Mouse (Mus musculus) embryonic facial prominence, embryonic 11.5 days (tissue): ENCODE results near the gene Ypel3. TPM values are rescaled to one million over a fixed set of nuclear protein-coding genes. Genes with fewer than 3 reads are reported as not detected.

Source experiments
- ATAC-seq: fragments of 200-750 bp; cut with Nextera tagmentation; replicated peaks from 2 replicates; pipeline ENCODE4 v1.8.0; 2017; ENCODE audit warnings: low read depth; ENCODE audit not compliant: insufficient number of reproducible peaks, low FRiP score, low TSS enrichment
- DNase-seq: peaks from one replicate; pipeline ENCODE4 v3.0.0-alpha.2; 2015; ENCODE audit warnings: low spot score
- H3K27ac ChIP-seq: fragments of 300-500 bp; sonication (generic); replicated peaks from 2 replicates; pipeline ENCODE4 v1.5.1; 2014; ENCODE audit warnings: mild to moderate bottlenecking, low read depth, low read length, control low read depth
- H3K27me3 ChIP-seq: fragments of 300-500 bp; sonication (generic); 2 replicates; pipeline ENCODE4 v1.6.1; 2014; ENCODE audit warnings: mild to moderate bottlenecking, low read length, moderate library complexity, mixed read lengths; ENCODE audit not compliant: control insufficient read depth, insufficient read depth
- H3K36me3 ChIP-seq: fragments of 300-500 bp; sonication (generic); replicated peaks from 2 replicates; pipeline ENCODE4 v1.6.1; 2014; ENCODE audit warnings: low read depth, mild to moderate bottlenecking, low read length, moderate library complexity, mixed read lengths; ENCODE audit not compliant: control insufficient read depth, insufficient read depth
- H3K4me1 ChIP-seq: fragments of 300-500 bp; sonication (generic); 2 replicates; pipeline ENCODE4 v1.6.1; 2014; ENCODE audit warnings: low read length, mixed read lengths; ENCODE audit not compliant: control insufficient read depth, insufficient read depth
- H3K4me2 ChIP-seq: fragments of 300-500 bp; sonication (generic); 2 replicates; pipeline ENCODE4 v1.6.1; 2014; ENCODE audit warnings: low read depth, mild to moderate bottlenecking, control low read depth, low read length, moderate library complexity
- H3K4me3 ChIP-seq: fragments of 300-500 bp; sonication (generic); 2 replicates; pipeline ENCODE4 v1.5.1; 2014; ENCODE audit warnings: low read depth, low read length, control low read depth
- H3K9ac ChIP-seq: fragments of 300-500 bp; sonication (generic); replicated peaks from 2 replicates; pipeline ENCODE4 v1.6.1; 2014; ENCODE audit warnings: mild to moderate bottlenecking, control low read depth, low read length
- H3K9me3 ChIP-seq: fragments of 300-500 bp; sonication (generic); replicated peaks from 2 replicates; pipeline ENCODE4 v1.6.1; 2016; ENCODE audit warnings: mild to moderate bottlenecking, low read length, inconsistent platforms, mixed read lengths; ENCODE audit not compliant: control insufficient read depth
- WGBS: fragments of 180-500 bp; shearing (Covaris S2); extraction: QIAGEN DNeasy Blood & Tissue Kit; methylation state at CpG from one replicate; pipeline ENCODE4 v1.1.7; 2014; 5-methylcytosine and 5-hydroxymethylcytosine counted together
- polyA plus RNA-seq: library from polyadenylated mRNA; unstranded; fragments of >200 nt; fragmentation: Nextera tagmentation; extraction: Ambion mirVana; gene quantifications from 2 replicates; pipeline ENCODE4 v1.2.1, GENCODE M21; 2014

The Ypel3 gene
- polyA plus RNA-seq, 1 experiment from 2014 or later: 89.1 TPM

DNA sequence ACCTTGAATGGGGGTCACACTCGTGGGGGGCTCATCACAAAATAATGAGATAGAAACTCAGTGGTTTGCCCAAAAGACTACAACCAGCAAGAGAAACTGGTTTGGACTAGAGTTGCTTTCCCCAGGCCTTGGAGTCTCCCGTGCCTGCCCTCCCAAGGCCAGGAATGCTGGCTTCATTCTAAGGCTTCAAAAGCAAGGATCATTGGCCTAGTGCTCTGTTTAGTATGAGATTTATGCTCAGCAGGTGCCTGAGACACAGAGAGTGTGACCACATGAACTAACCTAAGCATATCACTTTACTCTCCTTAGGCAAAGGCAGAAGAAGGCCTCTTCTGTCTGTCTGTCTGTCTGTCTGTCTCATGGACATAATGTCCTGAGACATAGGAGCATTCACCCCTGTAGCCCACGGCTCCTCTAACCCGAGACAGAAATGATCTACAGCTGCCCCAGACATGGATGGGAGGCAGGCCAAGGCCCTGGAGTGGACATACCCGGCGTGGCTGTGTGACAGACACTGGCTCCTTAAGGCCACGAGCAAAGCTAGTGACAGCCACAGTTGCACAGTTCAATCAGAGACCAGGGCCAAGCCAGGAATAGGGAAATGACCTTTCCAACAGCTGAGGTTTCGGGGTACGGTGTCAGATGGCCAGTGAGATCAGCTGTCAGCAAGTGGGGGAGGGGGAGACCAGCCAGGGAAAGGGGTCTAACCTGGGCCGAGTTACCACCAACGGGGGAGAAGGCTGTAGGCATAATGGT is 25.6 kb downstream of the Ypel3 start:
- no peaks in the 10 kb centered on the region for H3K36me3 ChIP-seq
- H3K9ac ChIP-seq: no peak overlapping the region
- no peak for DNase-seq
- 83% methylated on average over 11 of the region's 11 CpGs for WGBS
- H3K27ac ChIP-seq: no peak overlapping the region
- no peak overlapping the region for H3K4me3 ChIP-seq
- H3K4me2 ChIP-seq: no peak overlapping the region
- peaks cover 2% of the 10 kb centered on the region for H3K4me1 ChIP-seq
- no peak for ATAC-seq
- no peaks in the 10 kb centered on the region for H3K9me3 ChIP-seq
- H3K27me3 ChIP-seq: no peaks in the 10 kb centered on the region

GRCm38 (mm10) chr7:126803181-126803580 is 26.4 kb downstream of the Ypel3 start:
- DNase-seq: no peak
- H3K9me3 ChIP-seq: no peaks in the 10 kb centered on the region
- H3K27ac ChIP-seq: no peak overlapping the region
- no peak overlapping the region for H3K4me3 ChIP-seq
- H3K4me2 ChIP-seq: no peak overlapping the region
- H3K27me3 ChIP-seq: no peaks in the 10 kb centered on the region
- H3K9ac ChIP-seq: no peak overlapping the region
- no peak for ATAC-seq
- peaks cover 2% of the 10 kb centered on the region; the same call in 1 of the 2 replicates for H3K4me1 ChIP-seq
- no peaks in the 10 kb centered on the region for H3K36me3 ChIP-seq
- 86% methylated on average over 6 of the region's 6 CpGs for WGBS

GRCm38 (mm10) chr7:126803751-126804150 is 27.0 kb downstream of the Ypel3 start:
- no peak for DNase-seq
- no peak for ATAC-seq
- H3K4me2 ChIP-seq: no peak overlapping the region
- H3K4me1 ChIP-seq: peaks cover 2% of the 10 kb centered on the region; the same call in 1 of the 2 replicates
- no peak overlapping the region for H3K27ac ChIP-seq
- H3K9ac ChIP-seq: no peak overlapping the region
- no peak overlapping the region for H3K4me3 ChIP-seq
- no peaks in the 10 kb centered on the region for H3K27me3 ChIP-seq
- no peaks in the 10 kb centered on the region for H3K9me3 ChIP-seq
- no peaks in the 10 kb centered on the region for H3K36me3 ChIP-seq

GRCm38 (mm10) chr7:126806956-126807355 is 30.2 kb downstream of the Ypel3 start:
- Histone ChIP-seq H3K27me3 (no peaks in the 10 kb centered on the region), H3K27ac (no peak overlapping the region), H3K4me1 (peaks cover 2% of the 10 kb centered on the region; the same call in 1 of the 2 replicates), H3K9me3 (no peaks in the 10 kb centered on the region), H3K4me2 (no peak overlapping the region), H3K4me3 (no peak overlapping the region), H3K36me3 (no peaks in the 10 kb centered on the region), H3K9ac (no peak overlapping the region)
- no peak for DNase-seq
- ATAC-seq: no peak
- 87% methylated on average over 6 of the region's 6 CpGs for WGBS

- WGBS: 76% methylated on average over 4 of the region's 4 CpGs
- H3K4me1 ChIP-seq: peaks cover 2% of the 10 kb centered on the region; the same call in 1 of the 2 replicates
- H3K27me3 ChIP-seq: no peaks in the 10 kb centered on the region
- no peak overlapping the region for H3K27ac ChIP-seq
- no peak overlapping the region for H3K4me3 ChIP-seq
- peak overlapping the region; percentile 78 for H3K9ac ChIP-seq
- no peak for ATAC-seq
- H3K9me3 ChIP-seq: no peaks in the 10 kb centered on the region
- DNase-seq: no peak
- no peak overlapping the region for H3K4me2 ChIP-seq
- no peaks in the 10 kb centered on the region for H3K36me3 ChIP-seq
Observed at GRCm38 (mm10) chr7:126807405-126807804, 30.6 kb downstream of the Ypel3 start.

DNA sequence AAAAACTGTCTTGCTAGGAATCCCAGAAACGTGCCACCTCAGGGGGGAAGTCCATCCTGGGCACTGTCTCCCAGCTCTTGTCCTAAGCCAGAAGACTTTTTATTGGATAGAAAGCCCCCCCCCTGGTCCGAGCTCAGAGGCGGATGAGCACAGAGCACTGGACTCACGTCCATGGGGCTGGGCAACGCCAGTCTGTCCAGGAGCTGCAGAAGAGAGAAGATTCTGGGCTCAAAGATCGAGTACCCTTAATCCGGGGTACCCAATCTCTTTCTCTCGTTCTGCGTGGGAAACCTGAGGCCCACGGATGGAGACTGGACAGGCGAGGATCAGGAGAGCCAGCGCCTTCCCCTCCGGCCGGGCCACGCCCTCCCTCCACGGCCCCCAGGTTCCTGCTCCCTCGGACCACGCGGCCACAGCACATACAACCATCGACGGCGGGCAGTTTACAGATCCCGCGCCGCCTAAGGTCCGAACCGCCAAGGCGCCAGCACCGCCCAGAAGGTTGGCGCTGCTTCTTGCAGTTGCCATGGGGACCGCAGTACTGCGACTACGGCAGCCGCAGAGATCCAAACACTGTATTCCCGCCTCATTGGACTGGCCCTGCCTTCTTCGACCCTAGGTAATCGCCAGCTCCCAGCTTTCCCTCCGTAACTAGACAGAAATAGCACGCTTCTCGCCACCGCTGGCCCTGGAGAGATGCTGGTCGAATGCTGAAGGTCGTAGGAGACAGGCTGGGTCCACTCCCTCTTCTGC is 32.1 kb downstream of the Ypel3 start:
- H3K4me3 ChIP-seq: peak overlapping the region; percentile 64
- DNase-seq (peak; percentile 93), ATAC-seq (peak; percentile 94)
- H3K4me2 ChIP-seq: peak overlapping the region; percentile 78
- no peaks in the 10 kb centered on the region for H3K27me3 ChIP-seq
- no peaks in the 10 kb centered on the region for H3K9me3 ChIP-seq
- peak overlapping the region; percentile 78 for H3K9ac ChIP-seq
- H3K27ac ChIP-seq: no peak overlapping the region; the same call in 1 of the 2 replicates
- peaks cover 2% of the 10 kb centered on the region; the same call in 1 of the 2 replicates for H3K4me1 ChIP-seq
- H3K36me3 ChIP-seq: no peaks in the 10 kb centered on the region
- WGBS: 0% methylated on average over 41 of the region's 43 CpGs

DNA sequence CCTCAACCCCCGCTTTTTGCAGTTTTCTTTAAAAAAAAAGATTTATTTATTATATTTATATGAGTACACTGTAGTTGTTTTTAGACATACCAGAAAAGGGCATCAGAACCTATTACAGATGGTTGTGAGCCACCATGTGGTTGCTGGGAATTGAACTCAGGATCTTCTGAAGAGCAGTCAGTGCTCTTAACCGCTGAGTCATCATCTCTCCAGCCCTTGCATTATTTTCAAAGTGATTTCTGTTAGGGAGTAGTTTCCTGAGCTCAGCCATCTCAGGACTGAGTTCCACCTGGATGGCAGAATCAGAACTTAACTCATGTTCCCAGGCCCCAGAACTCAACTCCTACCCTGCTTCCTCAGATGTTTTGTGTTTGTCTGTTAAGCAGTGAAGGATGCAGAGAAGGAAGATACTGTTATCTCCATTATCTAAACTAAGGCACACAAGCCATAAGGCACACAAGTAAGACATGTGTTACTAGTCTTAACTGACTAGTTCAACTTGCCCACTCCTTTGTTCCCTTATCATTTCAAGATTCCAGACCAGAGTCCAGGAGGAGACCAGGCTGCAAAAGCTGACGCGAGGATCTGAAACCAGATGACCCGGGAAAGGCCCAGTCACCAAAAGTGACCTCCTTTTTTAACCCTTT is 33.1 kb downstream of the Ypel3 start:
- Histone ChIP-seq H3K27me3 (no peaks in the 10 kb centered on the region), H3K27ac (no peak overlapping the region), H3K36me3 (no peaks in the 10 kb centered on the region), H3K4me3 (no peak overlapping the region), H3K4me2 (no peak overlapping the region), H3K4me1 (peaks cover 2% of the 10 kb centered on the region; the same call in 1 of the 2 replicates), H3K9ac (no peak overlapping the region), H3K9me3 (no peaks in the 10 kb centered on the region)
- no peak for DNase-seq
- no peak for ATAC-seq
- WGBS: 52% methylated on average over 5 of the region's 5 CpGs
